Mouse (Mus musculus) 3T3-L1 (cell line): ENCODE measurements around the gene Plcb1.

Source experiments
- DNase-seq: peaks from one replicate; pipeline ENCODE4 v3.0.0-alpha.2; 2015; ENCODE audit warnings: low read depth, low spot score

Gene Plcb1

GRCm38 (mm10) chr2:135305736-135306471 lies 520.0 kb downstream of the Plcb1 start:
- DNase-seq: no peak

DNA sequence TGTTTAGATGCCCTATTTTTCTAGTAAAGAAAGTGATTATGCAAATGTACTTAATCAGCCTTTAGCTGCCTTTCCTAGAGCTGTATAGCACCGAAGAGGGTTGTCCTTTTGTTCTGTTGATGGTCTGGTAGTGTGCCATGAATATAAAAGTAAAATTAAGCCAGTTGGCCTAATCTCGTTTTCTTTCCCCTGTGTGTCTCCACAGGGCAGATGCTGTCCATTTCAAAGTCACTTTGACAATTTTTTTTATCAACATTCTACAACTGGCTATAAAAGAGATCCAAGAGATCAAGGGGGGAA lies 520.6 kb downstream of the Plcb1 start:
- DNase-seq: no peak

DNA sequence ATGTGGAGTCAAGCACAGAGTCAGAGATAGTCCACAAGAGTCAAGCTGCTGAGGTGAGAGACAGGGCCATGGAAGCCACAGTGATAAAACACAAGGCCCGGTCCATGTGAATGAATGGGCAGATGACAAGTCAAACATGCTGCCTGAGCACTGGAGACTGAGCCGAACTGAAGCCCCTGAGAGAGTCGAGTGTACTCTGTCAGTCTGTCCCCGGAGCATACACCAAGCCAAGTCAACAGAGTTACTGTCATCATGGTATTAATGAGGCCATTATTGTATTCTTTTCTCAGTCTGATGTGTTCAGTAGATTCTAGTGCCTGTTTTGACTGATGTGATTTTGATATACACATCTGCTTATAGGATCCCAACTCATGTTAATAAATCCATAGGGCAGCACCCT lies 521.9 kb downstream of the Plcb1 start:
- no peak for DNase-seq

GRCm38 (mm10) chr2:135315980-135316379 lies 530.1 kb downstream of the Plcb1 start:
- DNase-seq: no peak

DNA sequence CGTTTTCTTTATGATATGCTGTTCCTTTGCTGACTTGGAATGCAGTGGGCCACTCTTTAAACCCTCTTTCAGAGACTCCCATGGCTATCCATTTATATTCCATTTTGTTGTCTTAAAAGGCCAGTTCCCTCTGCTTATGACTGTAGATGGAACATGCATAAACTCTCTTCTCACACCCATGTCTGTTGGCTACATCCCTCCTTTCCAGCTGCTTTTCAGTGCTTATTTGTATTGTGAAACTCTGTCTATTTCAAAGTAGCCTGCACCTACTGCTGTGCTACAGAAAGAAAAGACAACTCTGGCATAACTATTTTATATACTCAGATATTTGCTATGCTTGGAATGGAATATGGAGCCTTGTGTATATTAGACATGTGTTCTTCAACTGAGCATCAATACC lies 532.3 kb downstream of the Plcb1 start:
- no peak for DNase-seq

DNA sequence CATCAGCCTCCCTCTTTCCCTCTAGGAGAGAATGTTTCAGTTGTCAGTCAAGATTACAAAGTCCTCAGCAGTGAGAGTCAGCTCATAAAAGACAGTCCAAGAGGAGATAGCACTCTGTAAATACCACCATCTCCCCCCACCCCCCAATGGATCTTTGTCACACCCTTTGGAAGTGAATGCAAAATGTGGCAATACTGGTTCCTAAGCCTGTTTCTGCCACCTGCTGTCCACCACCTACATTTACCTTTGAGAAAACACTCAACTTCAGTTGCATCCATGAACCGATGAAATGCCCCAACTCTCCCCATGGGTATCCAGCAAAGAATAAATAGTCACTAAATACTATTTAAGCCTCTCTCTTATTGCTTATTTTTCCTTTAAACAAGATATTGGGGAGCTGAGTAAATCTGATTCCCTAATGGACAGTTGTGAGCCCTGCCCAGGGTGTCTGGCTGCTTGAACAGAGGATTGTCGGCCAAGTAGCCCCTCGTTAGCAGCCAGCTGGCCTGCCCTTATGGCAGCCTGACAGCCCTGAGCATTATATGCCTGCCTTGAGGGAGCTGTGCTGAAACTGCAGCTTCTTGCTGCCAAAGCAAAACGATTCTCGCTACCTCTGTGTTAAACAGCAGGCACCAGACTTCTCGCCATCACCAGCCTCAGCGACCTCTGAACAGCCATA lies 537.5 kb downstream of the Plcb1 start:
- no peak for DNase-seq

- peak; percentile 80 for DNase-seq
Observed at GRCm38 (mm10) chr2:135323955-135324302, 538.1 kb downstream of the Plcb1 start.

- peak; percentile 79 for DNase-seq
Observed at GRCm38 (mm10) chr2:135328756-135329155, 542.9 kb downstream of the Plcb1 start.

DNA sequence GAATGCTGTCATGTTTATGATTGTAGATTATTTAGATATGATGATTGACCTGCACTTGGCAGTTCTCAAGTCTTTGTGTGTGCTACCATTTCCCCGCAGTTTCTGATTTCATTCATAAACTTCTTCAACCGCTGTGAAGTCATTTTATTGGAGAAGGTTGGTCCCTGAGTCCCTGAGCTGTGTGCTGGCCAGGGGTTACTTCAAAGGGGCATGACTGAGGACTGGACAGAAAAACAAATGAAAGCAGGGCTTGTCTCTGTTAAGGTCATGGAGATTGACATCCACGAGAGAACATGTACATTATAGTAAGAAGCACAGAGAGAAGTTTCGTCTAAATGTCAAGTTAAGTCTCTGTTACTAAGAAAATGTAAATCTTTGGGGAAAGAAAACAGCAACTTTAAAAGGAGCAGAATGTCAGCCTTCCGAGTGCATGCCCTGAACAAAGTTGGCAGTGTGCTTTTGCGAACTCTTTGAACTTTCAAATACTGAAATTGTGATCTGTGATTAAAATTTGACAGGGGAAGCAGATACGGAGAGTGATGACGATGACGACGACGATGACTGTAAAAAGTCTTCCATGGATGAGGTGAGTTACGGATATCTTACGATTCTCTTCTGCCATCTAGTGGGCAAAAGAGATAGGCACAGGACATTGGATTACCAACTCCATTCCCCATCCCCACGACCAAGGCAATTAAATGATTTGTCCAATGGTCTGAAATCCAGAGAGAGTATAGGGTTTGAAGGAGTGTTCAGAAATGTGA lies 544.1 kb downstream of the Plcb1 start:
- peak; percentile 89 for DNase-seq

- DNase-seq: no peak
Observed at GRCm38 (mm10) chr2:135331868-135332267, 546.0 kb downstream of the Plcb1 start.

DNA sequence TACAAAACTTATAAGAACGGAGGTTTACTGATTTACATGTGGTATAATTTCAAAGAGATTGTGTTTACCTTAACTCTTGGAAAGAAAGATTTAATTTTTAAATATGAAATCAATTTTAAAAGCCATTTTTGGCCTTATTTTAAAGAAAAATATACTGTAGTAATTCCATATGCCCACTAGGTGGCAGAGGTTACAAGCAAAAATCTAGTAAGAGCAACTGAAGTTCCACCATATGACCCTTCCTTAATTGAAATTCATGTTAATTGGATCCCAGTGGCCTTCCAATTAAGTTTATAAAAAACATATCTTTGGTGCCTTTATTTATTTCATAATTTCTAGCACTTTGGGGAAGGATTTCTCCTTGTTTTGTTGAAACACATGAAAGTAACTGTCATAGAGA lies 570.4 kb downstream of the Plcb1 start:
- DNase-seq: peak; percentile 60

- DNase-seq: peak; percentile 90
Observed at GRCm38 (mm10) chr2:135361798-135362197, 575.9 kb downstream of the Plcb1 start.

GRCm38 (mm10) chr2:135362948-135363347 lies 577.1 kb downstream of the Plcb1 start:
- DNase-seq: no peak

GRCm38 (mm10) chr2:135370259-135370835 lies 584.5 kb downstream of the Plcb1 start:
- DNase-seq: peak; percentile 20

DNA sequence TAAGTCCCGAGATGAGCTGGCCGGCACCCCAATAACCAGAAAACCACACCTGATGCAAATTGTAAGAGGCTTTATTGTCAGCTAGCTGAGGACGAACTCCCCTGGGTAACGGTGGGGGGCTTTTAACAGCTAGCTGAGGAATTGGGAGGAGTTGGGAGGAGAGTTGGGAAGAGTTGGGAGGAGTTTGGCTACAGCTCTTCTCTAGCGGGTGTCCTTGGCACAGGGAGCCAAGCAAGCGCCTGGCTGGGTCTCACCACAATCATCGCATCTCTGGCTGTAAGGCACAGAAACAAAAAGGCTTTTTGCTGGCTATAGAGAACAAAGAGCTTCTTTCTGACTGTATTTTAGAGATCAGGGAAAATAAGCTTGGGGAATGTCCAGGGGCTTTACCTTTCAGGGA lies 594.9 kb downstream of the Plcb1 start:
- peak; percentile 11 for DNase-seq

- DNase-seq: peak; percentile 68
Observed at GRCm38 (mm10) chr2:135381396-135381795, 595.5 kb downstream of the Plcb1 start.

DNA sequence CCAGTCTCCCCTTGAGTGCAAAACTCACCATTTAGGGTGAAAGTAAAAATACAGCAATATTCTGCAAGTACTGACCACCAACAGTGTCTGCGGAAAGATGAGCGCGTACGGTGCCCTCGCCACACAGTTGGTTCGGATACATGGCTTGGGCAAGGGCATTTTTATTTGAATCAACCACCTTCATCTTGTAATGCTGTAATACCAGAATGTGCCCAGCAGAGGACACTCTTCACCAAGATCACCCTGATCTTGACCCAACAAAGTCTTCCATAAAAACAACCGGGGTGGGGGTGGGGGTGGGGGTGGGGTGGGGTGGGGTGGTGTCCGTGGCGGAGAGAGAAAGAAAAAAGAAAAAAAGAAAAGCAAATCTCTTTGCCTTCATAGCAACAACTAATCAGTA lies 602.1 kb downstream of the Plcb1 start:
- peak; percentile 64 for DNase-seq

DNA sequence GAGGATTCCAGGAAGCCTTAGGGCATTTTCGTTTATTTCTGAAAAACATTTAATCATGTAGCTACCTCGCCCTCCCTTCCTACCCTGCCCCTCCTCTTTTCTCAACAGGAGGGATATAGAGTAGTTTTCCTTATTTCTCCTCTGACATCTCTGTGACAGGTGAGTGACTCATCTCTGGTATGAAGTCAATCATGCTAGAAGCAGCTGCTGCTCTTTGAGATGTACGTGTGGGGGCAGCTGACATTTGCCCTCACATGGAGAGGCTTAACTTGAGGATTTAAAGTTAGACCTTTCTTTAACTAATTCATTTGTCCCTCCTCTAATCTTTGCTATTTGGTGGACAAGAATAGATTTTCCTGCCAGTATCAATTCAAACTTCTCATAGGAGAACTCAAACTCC lies 608.8 kb downstream of the Plcb1 start:
- peak; percentile 11 for DNase-seq

DNA sequence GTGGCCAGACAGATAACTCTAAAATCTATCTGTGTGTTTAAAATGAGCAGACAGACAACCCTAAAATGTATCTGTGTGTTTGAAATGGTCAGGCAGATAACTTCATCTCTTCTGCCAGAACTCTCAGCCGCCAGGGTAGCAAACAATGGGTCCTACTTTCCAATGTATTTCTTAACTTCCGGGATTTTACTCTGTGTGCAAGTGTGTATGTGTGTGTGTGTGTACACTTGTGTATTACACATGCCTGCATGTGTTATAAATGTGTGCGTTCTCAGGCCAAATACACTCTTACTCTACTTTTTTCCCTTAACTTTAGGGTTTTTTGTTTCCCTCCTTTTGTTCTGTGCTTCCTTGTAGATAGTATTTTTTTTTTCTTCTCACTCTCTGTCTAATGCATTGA lies 610.5 kb downstream of the Plcb1 start:
- no peak for DNase-seq

DNA sequence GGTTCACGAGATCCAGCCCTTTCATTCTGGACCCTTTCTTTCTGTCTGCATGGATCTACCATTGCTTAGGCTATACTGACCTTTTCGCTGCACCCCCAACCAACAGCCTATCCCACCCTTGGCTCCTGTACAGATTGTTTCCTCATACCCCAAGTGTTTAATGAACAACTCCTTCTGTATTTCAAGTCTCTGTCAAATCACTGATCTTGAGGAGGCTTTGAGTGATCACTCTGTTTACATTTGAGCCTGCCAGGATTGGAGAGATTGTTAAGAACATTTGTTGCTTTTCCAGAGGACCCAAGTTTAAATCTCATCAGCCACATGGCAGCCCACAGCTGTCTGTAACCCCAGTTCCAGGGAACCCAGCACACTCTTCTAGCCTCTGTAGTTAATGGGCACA lies 612.1 kb downstream of the Plcb1 start:
- DNase-seq: no peak

GRCm38 (mm10) chr2:135399760-135400159 lies 613.9 kb downstream of the Plcb1 start:
- no peak for DNase-seq

DNA sequence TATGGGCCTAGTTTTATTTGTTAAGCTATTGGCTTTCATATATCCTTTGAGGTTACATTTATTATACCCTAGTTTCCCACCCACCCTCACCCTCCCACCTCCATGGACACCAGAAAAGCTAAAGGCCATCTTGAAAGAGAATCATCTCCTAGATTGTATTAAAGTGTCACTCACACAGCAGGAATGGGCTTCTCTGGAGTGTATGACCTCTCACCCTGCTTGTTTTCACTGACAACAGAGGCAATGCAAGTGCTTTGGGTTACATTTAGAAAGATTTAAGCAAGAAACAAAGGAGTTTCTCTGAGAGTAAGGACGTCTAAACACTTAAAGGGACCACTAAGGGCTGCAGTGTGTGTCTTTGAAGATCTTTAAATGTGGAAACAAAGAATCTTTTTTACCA lies 617.0 kb downstream of the Plcb1 start:
- no peak for DNase-seq

DNA sequence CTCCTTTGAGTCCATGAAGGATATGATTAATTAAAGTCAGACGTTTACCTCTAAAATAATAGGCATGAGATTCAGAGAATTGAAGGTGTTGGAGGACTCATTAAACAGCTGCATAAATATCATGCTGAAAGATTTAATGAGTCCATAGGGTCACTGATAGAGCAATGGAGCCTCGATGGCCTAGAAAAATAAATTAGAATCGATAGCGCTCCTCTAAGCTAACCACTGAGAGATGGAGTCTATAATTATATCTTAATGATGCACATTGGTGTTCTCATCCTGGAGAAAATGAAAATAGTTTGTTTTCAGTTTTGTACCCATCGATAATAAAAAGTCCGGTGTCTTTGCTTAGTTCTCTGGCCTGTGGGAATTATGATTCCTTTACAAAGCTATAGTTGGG lies 617.5 kb downstream of the Plcb1 start:
- no peak for DNase-seq
